Mouse (Mus musculus): Measurements from ENCODE around the gene Fbxl15. TPM values are rescaled to one million over a fixed set of nuclear protein-coding genes. Genes with fewer than 3 reads are reported as not detected.
A peak's percentile ranks its signal among the peaks of the same experiment; 100 is the strongest.

The Fbxl15 gene
- polyA plus RNA-seq, 1 experiment from 2014 or later = 13.0 TPM

DNA sequence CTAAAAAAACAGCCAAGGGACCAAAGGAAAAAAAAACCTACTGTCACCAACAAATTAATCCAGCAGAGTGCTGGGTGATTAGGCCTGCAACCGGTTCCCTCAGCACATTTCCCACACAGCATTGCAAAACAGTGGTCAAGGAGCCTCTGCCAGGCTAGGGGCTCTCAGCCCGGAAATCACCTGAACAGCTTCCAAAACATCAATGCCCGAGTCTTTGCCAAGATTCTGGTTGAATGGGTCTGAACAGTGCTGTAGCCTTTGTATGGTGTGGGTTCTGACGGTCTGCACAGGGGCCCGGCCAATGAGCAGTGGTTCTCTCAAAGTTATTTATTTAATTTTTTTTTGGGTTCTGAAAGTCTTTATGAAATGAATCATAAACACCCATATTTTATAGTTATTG, 47.5 kb downstream of the Fbxl15 start:
- Histone ChIP-seq H3K27me3 (replicated peaks; ENCODE audit: insufficient read depth, low read length) (no peaks in the 10 kb centered on the region), H3K4me2 (replicated peaks; ENCODE audit: low read depth, low read length) (no peak overlapping the region), H3K36me3 (ENCODE audit: insufficient read depth, low read length) (peaks cover 25% of the 10 kb centered on the region; the same call in 1 of the 2 replicates), H3K4me1 (ENCODE audit: insufficient read depth, low read depth, low read length) (no peaks in the 10 kb centered on the region), H3K4me3 (ENCODE audit: low read depth, low read length) (no peak overlapping the region), H3K9me3 (ENCODE audit: low read length) (no peaks in the 10 kb centered on the region), H3K9ac (replicated peaks; ENCODE audit: low read depth) (no peak overlapping the region), H3K27ac (ENCODE audit: low read length) (no peak overlapping the region)
- TF ChIP-seq CTCF (IDR thresholded peaks at IDR 0.05) (no peak), EP300 (IDR thresholded peaks at IDR 0.05) (no peak)
- WGBS = 39% methylated on average over 5 of the region's 5 CpGs
- peak; percentile 26; the same call in 1 of the 2 replicates for ATAC-seq
- DNase-seq (ENCODE audit: low spot score) = peak; percentile 31

DNA sequence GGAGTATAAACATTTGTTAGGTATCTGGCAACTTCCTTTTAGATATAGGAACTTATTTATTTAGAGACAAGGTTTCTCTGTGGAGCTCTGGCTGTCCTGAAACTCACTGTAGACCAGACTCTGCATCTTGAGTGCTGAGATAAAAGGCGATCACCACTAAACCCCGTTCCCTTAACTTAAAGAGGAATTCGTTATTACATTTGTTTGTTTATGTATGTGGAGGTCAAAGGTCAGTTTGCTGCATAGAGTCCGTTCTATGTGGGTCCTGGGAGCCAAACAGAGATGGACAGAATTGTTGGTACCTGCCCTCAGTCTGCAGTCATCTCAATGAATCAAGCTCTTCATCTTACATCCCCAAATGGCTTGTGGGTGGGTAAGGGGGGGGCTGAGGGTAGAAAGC, 47.9 kb downstream of the Fbxl15 start:
- Histone ChIP-seq H3K4me1 (ENCODE audit: insufficient read depth, low read depth, low read length) (no peaks in the 10 kb centered on the region), H3K9me3 (ENCODE audit: low read length) (no peaks in the 10 kb centered on the region), H3K27ac (ENCODE audit: low read length) (no peak overlapping the region), H3K36me3 (ENCODE audit: insufficient read depth, low read length) (peaks cover 29% of the 10 kb centered on the region; the same call in 1 of the 2 replicates), H3K9ac (replicated peaks; ENCODE audit: low read depth) (no peak overlapping the region), H3K4me3 (ENCODE audit: low read depth, low read length) (no peak overlapping the region), H3K4me2 (replicated peaks; ENCODE audit: low read depth, low read length) (no peak overlapping the region), H3K27me3 (replicated peaks; ENCODE audit: insufficient read depth, low read length) (no peaks in the 10 kb centered on the region)
- DNase-seq (ENCODE audit: low spot score) (no peak), ATAC-seq (no peak)
- TF ChIP-seq CTCF (IDR thresholded peaks at IDR 0.05) (no peak), EP300 (IDR thresholded peaks at IDR 0.05) (no peak)
- WGBS = 26% methylated on average over 4 of the region's 4 CpGs

MicroRNAs within 50 kb of the gene (microRNA counts, 519-probe panel; counts per million panel counts)
- 3,296 counts per million, percentile 19 among the panel's probes with 10 or more counts for microRNA mmu-miR-146b

Small RNA genes lying within 50 kb of the gene (microRNA-seq; reads per million reads assigned to microRNA genes)
- 3.7 reads per million, percentile 10 among the genes with 10 or more reads in this experiment for gene Mir146b

Other genes starting within 250 kb of the Fbxl15 start
- gene Elovl3, start 196.3 kb upstream of the Fbxl15 start, polyA plus RNA-seq (2015; fragmentation: Nextera tagmentation; extraction: Ambion mirVana) = not detected in 2 replicates
- gene Pitx3, start 179.9 kb upstream of the Fbxl15 start, polyA plus RNA-seq (2015; fragmentation: Nextera tagmentation; extraction: Ambion mirVana) = not detected in 2 replicates
- 32.1 and 34.3 TPM in 2 replicates for gene Gbf1, start 175.7 kb upstream of the Fbxl15 start, polyA plus RNA-seq (2015; fragmentation: Nextera tagmentation; extraction: Ambion mirVana)
- gene Nfkb2, start 23.9 kb upstream of the Fbxl15 start, polyA plus RNA-seq (2015; fragmentation: Nextera tagmentation; extraction: Ambion mirVana) = 12.5 and 21.1 TPM in 2 replicates
- gene Psd, start 1.0 kb upstream of the Fbxl15 start, polyA plus RNA-seq (2015; fragmentation: Nextera tagmentation; extraction: Ambion mirVana) = 2.7 and 4.9 TPM in 2 replicates
- gene Cuedc2, start 10.5 kb downstream of the Fbxl15 start, polyA plus RNA-seq (2015; fragmentation: Nextera tagmentation; extraction: Ambion mirVana) = 94.9 and 99.9 TPM in 2 replicates
- gene Mfsd13a, start 12.9 kb downstream of the Fbxl15 start, polyA plus RNA-seq (2015; fragmentation: Nextera tagmentation; extraction: Ambion mirVana) = 6.4 and 6.6 TPM in 2 replicates
- 5.0 and 7.1 TPM in 2 replicates for gene 2310034G01Rik, start 22.1 kb downstream of the Fbxl15 start, polyA plus RNA-seq (2015; fragmentation: Nextera tagmentation; extraction: Ambion mirVana)
- 98.2 and 104 TPM in 2 replicates for gene Actr1a, start 67.6 kb downstream of the Fbxl15 start, polyA plus RNA-seq (2015; fragmentation: Nextera tagmentation; extraction: Ambion mirVana)
- 13.1 and 14.2 TPM in 2 replicates for gene Sufu, start 68.7 kb downstream of the Fbxl15 start, polyA plus RNA-seq (2015; fragmentation: Nextera tagmentation; extraction: Ambion mirVana)
- gene Trim8, start 173.5 kb downstream of the Fbxl15 start, polyA plus RNA-seq (2015; fragmentation: Nextera tagmentation; extraction: Ambion mirVana) = 34.1 and 34.8 TPM in 2 replicates
- gene Arl3, start 245.0 kb downstream of the Fbxl15 start, polyA plus RNA-seq (2015; fragmentation: Nextera tagmentation; extraction: Ambion mirVana) = 52.6 and 70.9 TPM in 2 replicates
- 18.4 and 19.6 TPM in 2 replicates for gene Sfxn2, start 245.2 kb downstream of the Fbxl15 start, polyA plus RNA-seq (2015; fragmentation: Nextera tagmentation; extraction: Ambion mirVana)